12 mouse cellular contexts compared by ENCODE assay signal in genomic region chr6:118770396-118770795, GRCm38 (mm10).
"Had no signal": no experiment of that assay in that cellular context is flagged by ENCODE, and none has a peak within 500 bp of the region (broad histone marks: within the 10 kb centered on the region; RNA-seq: fewer than 3 reads in every experiment).

No protein-coding gene starts in this region.

- DNase-seq: kidney, adult 8-10 months; kidney, postnatal 4 days; thymus, adult 18-20 months; thymus, postnatal 14 days had no signal

- ATAC-seq: intestine, postnatal 0 days; midbrain, embryonic 15.5 days had no signal

- H3K4me1 ChIP-seq: limb, embryonic 12.5 days; lung, embryonic 15.5 days; midbrain, embryonic 15.5 days; neural tube, embryonic 12.5 days had no signal

- H3K4me2 ChIP-seq: limb, embryonic 12.5 days; lung, embryonic 15.5 days; midbrain, embryonic 11.5 days; midbrain, embryonic 15.5 days; neural tube, embryonic 12.5 days had no signal

- H3K9me3 ChIP-seq: lung, embryonic 15.5 days; midbrain, embryonic 15.5 days; neural tube, embryonic 12.5 days had no signal

- H3K36me3 ChIP-seq: midbrain, embryonic 15.5 days; neural tube, embryonic 12.5 days had no signal

- H3K27me3 ChIP-seq: limb, embryonic 12.5 days; lung, embryonic 15.5 days; midbrain, embryonic 15.5 days; neural tube, embryonic 12.5 days had no signal

- H3K9ac ChIP-seq: limb, embryonic 12.5 days; lung, embryonic 15.5 days; midbrain, embryonic 15.5 days; neural tube, embryonic 12.5 days had no signal

- H3K4me3 ChIP-seq: layer of hippocampus, adult 2 months; limb, embryonic 12.5 days; lung, embryonic 15.5 days; midbrain, embryonic 15.5 days; neural tube, embryonic 12.5 days had no signal

- H3K27ac ChIP-seq: kidney, postnatal 0 days; layer of hippocampus, adult 2 months; limb, embryonic 12.5 days; lung, embryonic 15.5 days; midbrain, embryonic 15.5 days; neural tube, embryonic 12.5 days had no signal
